Mouse (Mus musculus): ENCODE measurements around the gene Batf2. TPM values are rescaled to one million over a fixed set of nuclear protein-coding genes. Genes with fewer than 3 reads are reported as not detected.
A peak's percentile ranks its signal among the peaks of the same experiment; 100 is the strongest.
"Not testable (repeated sequence)": the region's sequence is repeated elsewhere in the genome, so short reads cannot be mapped to it uniquely, and the experiment has no call there.

Batf2 gene
- polyA plus RNA-seq, 2 experiments from 2014 or later = not detected

DNA sequence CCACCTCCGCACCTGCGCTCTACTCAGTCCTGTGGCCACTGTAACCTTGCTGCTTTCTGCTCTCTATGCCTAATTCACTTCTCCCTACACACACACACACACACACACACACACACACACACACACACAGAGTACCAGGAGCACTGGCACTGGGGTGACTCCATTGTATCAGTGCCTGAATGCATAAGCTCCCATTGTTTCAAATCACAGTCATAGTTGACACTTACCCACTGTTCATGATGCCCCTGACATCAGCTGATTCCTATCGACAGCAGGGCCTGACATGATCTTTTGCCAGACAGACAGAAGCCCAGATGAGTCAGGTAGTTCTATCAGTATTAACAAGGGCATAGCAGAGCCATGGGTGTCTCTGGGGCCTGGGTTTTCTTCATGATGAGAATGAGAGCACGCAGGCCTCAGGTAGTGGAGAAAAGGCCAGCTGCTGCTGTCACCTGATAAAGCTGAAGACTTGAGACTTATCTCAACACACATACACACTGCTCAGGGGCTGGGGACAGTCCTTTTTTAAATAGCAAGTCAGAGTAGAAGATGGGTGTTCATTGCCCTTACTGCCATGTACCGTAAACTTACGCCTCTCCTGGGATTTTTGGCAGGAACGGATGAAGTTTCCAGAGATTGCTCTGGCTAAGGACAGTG is 8.5 kb upstream of the Batf2 start:
- no peak for ATAC-seq

DNA sequence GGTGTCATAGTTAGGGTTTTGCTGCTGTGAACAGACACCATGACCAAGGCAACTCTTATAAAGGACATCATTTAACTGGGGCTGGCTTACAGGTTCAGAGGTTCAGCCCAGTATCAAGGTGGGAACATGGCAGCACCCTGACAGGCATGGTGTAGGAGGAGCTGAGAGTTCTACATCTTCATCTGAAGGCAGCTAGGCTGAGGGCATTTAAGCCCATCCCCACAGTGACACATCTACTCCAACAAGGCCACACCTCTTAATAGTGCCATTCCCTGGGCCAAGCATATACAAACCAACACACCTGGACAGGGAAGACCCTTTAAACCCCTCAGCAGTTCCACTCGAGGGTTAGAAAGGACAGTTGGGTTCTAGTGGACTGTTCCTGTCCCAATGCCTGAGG is 7.6 kb upstream of the Batf2 start:
- not testable (repeated sequence) for ATAC-seq

GRCm38 (mm10) chr19:6136397-6136796 is 4.4 kb upstream of the Batf2 start:
- ATAC-seq = no peak

DNA sequence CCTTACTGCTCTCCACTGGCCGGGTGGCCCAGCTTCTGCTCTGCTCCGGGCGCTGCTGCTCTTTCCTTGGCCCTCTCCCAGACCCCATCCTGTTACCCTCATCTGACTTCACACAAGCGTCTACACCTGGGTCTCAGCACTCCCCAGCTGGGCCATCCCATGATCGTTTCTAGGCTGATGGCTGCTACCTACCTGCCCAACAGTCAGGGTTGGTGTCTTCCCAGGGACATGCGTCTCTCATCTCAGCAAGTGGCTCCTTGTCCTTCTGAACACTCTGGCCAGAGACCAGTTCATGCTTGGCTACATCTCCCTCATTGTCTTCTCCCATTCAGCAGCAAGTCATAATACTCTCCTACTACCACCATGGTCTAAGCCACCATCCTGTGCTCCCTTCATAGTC is 1.1 kb upstream of the Batf2 start:
- no peak for ATAC-seq

GRCm38 (mm10) chr19:6140374-6140677 is 457 bp upstream of the Batf2 start:
- ATAC-seq = no peak

DNA sequence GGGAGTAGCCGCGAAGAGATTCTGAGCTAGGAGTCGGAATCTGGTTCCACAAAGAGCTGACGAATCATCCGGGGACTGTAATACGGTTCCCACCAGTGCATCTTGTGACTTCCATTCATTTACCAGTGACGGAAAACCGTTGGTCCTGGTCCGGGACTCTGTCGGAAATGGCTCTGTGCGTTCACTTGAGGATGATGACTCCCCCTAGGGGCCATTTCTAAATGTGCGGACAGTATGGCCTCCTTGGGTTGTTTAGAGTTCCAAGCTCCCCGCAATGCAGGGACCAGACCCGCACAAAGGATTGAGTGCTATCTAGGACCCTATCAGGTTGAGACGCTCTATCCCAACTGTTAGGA is 589 bp downstream of the Batf2 start, which contains the start of gene Arl2:
TSS of gene Arl2 (minus strand) at position 155 of the 356 bp plus-strand sequence.
- peak; percentile 63 for ATAC-seq

- ATAC-seq = no peak
Measured at GRCm38 (mm10) chr19:6144842-6145241, 4.1 kb downstream of the Batf2 start.

GRCm38 (mm10) chr19:6155174-6155573 is 14.4 kb downstream of the Batf2 start:
- no peak for ATAC-seq

DNA sequence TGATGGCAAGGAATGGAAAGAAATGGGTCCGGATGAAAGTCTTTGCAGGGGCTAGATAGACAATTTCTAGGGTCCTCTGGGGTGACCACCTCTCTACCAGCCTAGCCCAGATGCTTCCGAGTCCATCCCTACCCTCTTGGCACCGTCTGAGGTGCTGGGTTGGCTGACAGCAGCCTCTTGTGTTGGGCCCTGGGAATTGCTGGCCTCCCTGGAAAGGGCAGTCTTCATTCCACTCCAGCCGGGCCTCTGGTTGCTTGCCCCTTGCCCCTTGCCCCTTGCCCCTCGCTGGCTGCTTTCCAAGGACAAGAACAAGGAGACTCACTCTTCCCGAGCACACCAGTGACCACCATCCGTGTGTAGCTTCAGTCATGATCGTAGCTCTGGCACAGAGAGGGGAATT is 15.6 kb downstream of the Batf2 start:
- ATAC-seq = no peak

DNA sequence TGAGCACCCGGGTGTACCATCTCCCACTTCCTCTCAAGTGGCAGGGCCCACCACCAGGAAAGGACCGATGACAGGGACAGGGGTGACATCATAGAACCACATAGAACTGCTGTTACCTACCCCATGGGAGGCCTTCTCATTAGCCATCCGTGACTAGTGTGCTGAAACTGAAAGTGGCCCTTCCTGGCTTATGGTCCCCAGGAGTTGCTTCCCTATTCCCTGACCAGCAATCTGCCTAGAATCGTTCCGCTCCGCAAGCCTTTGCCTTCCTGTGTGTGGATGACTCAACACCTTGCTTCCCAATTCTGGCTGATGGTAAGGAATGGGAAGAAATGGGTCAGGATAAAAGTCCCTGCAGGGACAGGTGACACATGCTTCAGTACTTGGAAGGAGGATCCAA is 16.4 kb downstream of the Batf2 start:
- no peak for ATAC-seq

- no peak for ATAC-seq
Measured at GRCm38 (mm10) chr19:6163872-6164547, 23.2 kb downstream of the Batf2 start.

DNA sequence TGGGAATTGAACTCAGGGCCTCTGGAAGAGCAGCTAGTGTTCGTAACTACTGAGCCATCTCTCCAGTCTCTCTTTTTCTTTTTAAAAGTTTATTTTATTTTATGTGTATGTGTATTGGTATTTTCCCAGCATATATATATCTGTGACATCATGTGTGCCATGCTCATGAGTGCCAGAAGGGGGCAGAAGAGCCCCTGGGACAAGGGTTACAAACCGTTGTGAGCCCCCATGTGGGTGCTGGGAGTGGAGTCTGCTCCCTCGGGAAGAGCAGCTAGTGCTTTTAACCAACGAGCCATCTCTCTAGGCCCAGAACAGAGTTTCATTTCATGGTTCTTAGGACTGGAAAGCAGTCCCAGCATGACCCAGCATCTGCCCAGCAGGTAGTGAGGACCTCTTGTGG is 26.0 kb downstream of the Batf2 start:
- no peak for ATAC-seq

DNA sequence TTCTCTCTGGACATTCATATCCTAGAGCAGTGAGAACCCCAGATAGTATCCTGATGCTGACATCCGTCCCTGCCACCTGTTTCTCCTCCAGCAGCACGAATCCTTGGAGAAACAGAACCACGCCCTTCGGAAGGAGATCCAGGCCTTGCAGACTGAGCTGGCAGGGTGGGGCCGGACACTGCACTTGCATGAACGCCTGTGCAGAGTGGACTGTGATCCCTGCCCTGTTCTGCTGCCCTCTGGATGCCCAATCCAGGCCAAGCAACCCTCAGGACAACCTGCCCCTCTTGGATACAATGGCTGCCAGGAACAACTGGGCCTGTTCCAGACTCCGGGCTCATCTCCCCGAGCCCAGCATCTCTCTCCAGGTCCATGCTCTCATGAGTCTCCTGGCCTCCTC is 30.4 kb downstream of the Batf2 start:
- no peak for ATAC-seq

DNA sequence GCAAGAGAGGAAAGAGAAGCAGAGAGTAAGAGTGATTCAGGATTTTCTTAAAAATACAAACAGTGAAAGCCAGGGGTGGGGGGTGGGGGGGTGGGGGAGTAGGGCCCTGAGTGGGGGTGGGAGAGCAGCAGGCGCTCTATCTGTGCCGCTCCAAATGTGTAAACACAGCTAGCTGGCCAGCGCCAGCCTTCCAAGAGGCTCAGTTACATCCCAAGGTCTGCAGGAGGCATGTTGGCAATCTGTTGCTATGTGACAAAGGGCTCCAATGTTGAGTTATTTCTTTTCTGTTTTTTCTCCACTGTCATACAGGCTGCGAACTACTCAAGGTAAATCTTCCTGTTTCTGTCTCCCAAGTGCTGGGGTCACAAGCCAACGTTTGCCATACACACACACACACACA is 34.0 kb downstream of the Batf2 start:
- no peak for ATAC-seq

- no peak for ATAC-seq
Measured at GRCm38 (mm10) chr19:6178775-6179174, 38.0 kb downstream of the Batf2 start.

GRCm38 (mm10) chr19:6181629-6182028 is 40.8 kb downstream of the Batf2 start:
- no peak for ATAC-seq

- ATAC-seq = no peak
Measured at GRCm38 (mm10) chr19:6182534-6182933, 41.8 kb downstream of the Batf2 start.

GRCm38 (mm10) chr19:6184131-6184530 is 43.3 kb downstream of the Batf2 start, which contains the start of gene Majin:
Gene Majin, plus strand, starts transcription at chr19:6184388.
- ATAC-seq = no peak

- no peak for ATAC-seq
Measured at GRCm38 (mm10) chr19:6204265-6204664, 63.5 kb downstream of the Batf2 start.

- ATAC-seq = no peak
Measured at GRCm38 (mm10) chr19:6206716-6207115, 65.9 kb downstream of the Batf2 start.

GRCm38 (mm10) chr19:6216046-6216705 is 75.4 kb downstream of the Batf2 start:
- no peak for ATAC-seq

DNA sequence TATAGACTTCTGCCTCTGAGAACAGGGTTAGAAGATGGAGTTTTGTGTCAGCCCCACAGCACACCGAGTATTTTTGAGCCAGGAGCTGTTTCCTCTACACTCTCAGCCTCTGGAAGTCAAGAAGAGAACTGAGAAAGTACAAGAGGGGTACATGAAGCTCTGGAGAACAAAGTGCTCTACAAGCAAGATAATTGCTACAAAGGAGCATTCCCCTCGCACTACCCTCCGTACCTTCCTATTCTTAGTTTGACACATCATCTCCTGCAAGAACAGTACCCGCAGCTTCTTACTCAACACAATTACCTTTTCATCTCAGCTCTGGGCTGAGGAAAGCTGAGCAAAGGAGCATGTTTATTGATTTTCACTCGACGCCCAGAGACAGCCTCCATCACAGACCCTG is 77.8 kb downstream of the Batf2 start:
- ATAC-seq = no peak
